Mouse (Mus musculus): ENCODE data around the gene Mgat3. TPM values are rescaled to one million over a fixed set of nuclear protein-coding genes. Genes with fewer than 3 reads are reported as not detected.

Mgat3 gene
- polyA plus RNA-seq, 1 experiment from 2014 or later = 6.1 TPM

GRCm38 (mm10) chr15:80133682-80134449, 39.7 kb upstream of the Mgat3 start:
- Histone ChIP-seq H3K9me3 (ENCODE audit: control insufficient read depth, low read length) (no peaks in the 10 kb centered on the region), H3K27me3 (ENCODE audit: control insufficient read depth, insufficient read depth, low read length) (no peaks in the 10 kb centered on the region), H3K4me3 (ENCODE audit: low read length) (peak overlapping the region; percentile 62), H3K4me1 (ENCODE audit: control insufficient read depth, insufficient read depth, low read length) (peaks cover 17% of the 10 kb centered on the region), H3K4me2 (replicated peaks; ENCODE audit: low read depth, low read length) (peak overlapping the region; percentile 61), H3K27ac (ENCODE audit: low read depth, low read length) (peak overlapping the region; percentile 99), H3K36me3 (ENCODE audit: control insufficient read depth, insufficient read depth, low read length) (no peaks in the 10 kb centered on the region), H3K9ac (ENCODE audit: low read depth, low read length) (peak overlapping the region; percentile 85)
- no peak; the same call in 1 of the 2 replicates for ATAC-seq (ENCODE audit: low FRiP score, low TSS enrichment)
- 14% methylated on average over 14 of the region's 14 CpGs for WGBS

- Histone ChIP-seq H3K27me3 (ENCODE audit: control insufficient read depth, insufficient read depth, low read length) (no peaks in the 10 kb centered on the region), H3K27ac (ENCODE audit: low read depth, low read length) (peak overlapping the region; percentile 99; the same call in 1 of the 2 replicates), H3K9ac (ENCODE audit: low read depth, low read length) (peak overlapping the region; percentile 85; the same call in 1 of the 2 replicates), H3K4me1 (ENCODE audit: control insufficient read depth, insufficient read depth, low read length) (peaks cover 17% of the 10 kb centered on the region), H3K4me3 (ENCODE audit: low read length) (peak overlapping the region; percentile 62; the same call in 1 of the 2 replicates), H3K36me3 (ENCODE audit: control insufficient read depth, insufficient read depth, low read length) (no peaks in the 10 kb centered on the region), H3K4me2 (replicated peaks; ENCODE audit: low read depth, low read length) (peak overlapping the region; percentile 61), H3K9me3 (ENCODE audit: control insufficient read depth, low read length) (no peaks in the 10 kb centered on the region)
- 71% methylated on average over 9 of the region's 9 CpGs for WGBS
- ATAC-seq (ENCODE audit: low FRiP score, low TSS enrichment) = no peak
Measured at GRCm38 (mm10) chr15:80134450-80134847, 39.1 kb upstream of the Mgat3 start.

- no peak overlapping the region for H3K9ac ChIP-seq (ENCODE audit: low read depth, low read length)
Measured at GRCm38 (mm10) chr15:80135499-80135898, 38.0 kb upstream of the Mgat3 start.

GRCm38 (mm10) chr15:80136645-80137044, 36.9 kb upstream of the Mgat3 start:
- Histone ChIP-seq H3K27ac (ENCODE audit: low read depth, low read length) (no peak overlapping the region), H3K4me2 (replicated peaks; ENCODE audit: low read depth, low read length) (no peak overlapping the region), H3K36me3 (ENCODE audit: control insufficient read depth, insufficient read depth, low read length) (peaks cover 13% of the 10 kb centered on the region; the same call in 1 of the 2 replicates), H3K27me3 (ENCODE audit: control insufficient read depth, insufficient read depth, low read length) (no peaks in the 10 kb centered on the region), H3K9me3 (ENCODE audit: control insufficient read depth, low read length) (no peaks in the 10 kb centered on the region), H3K9ac (ENCODE audit: low read depth, low read length) (no peak overlapping the region), H3K4me3 (ENCODE audit: low read length) (no peak overlapping the region), H3K4me1 (ENCODE audit: control insufficient read depth, insufficient read depth, low read length) (peaks cover 17% of the 10 kb centered on the region)
- WGBS = 93% methylated on average over 3 of the region's 3 CpGs
- no peak for ATAC-seq (ENCODE audit: low FRiP score, low TSS enrichment)

More at GRCm38 (mm10) chr15:80135499-80135898, 38.0 kb upstream of the Mgat3 start:
- WGBS = 94% methylated on average over 2 of the region's 2 CpGs
- H3K27me3 ChIP-seq (ENCODE audit: control insufficient read depth, insufficient read depth, low read length) = no peaks in the 10 kb centered on the region
- H3K36me3 ChIP-seq (ENCODE audit: control insufficient read depth, insufficient read depth, low read length) = 0 out of 2 replicates have a peak, but pooled peaks cover 5% of the 10 kb centered on the region
- no peak overlapping the region for H3K4me3 ChIP-seq (ENCODE audit: low read length)
- H3K27ac ChIP-seq (ENCODE audit: low read depth, low read length) = no peak overlapping the region
- H3K4me2 ChIP-seq (replicated peaks; ENCODE audit: low read depth, low read length) = no peak overlapping the region
- peaks cover 17% of the 10 kb centered on the region for H3K4me1 ChIP-seq (ENCODE audit: control insufficient read depth, insufficient read depth, low read length)
- no peak for ATAC-seq (ENCODE audit: low FRiP score, low TSS enrichment)
- H3K9me3 ChIP-seq (ENCODE audit: control insufficient read depth, low read length) = no peaks in the 10 kb centered on the region

- Histone ChIP-seq H3K27me3 (ENCODE audit: control insufficient read depth, insufficient read depth, low read length) (no peaks in the 10 kb centered on the region), H3K4me1 (ENCODE audit: control insufficient read depth, insufficient read depth, low read length) (peaks cover 17% of the 10 kb centered on the region), H3K9ac (ENCODE audit: low read depth, low read length) (no peak overlapping the region), H3K9me3 (ENCODE audit: control insufficient read depth, low read length) (peaks cover 4% of the 10 kb centered on the region; the same call in 1 of the 2 replicates), H3K36me3 (ENCODE audit: control insufficient read depth, insufficient read depth, low read length) (peaks cover 22% of the 10 kb centered on the region), H3K4me3 (ENCODE audit: low read length) (no peak overlapping the region), H3K27ac (ENCODE audit: low read depth, low read length) (no peak overlapping the region), H3K4me2 (replicated peaks; ENCODE audit: low read depth, low read length) (no peak overlapping the region)
- 65% methylated on average over 17 of the region's 17 CpGs for whole genome bisulfite sequencing
- ATAC-seq (ENCODE audit: low FRiP score, low TSS enrichment) = no peak
Measured at GRCm38 (mm10) chr15:80137945-80138791, 35.4 kb upstream of the Mgat3 start.

- H3K36me3 ChIP-seq (ENCODE audit: control insufficient read depth, insufficient read depth, low read length) = peaks cover 31% of the 10 kb centered on the region
- H3K9me3 ChIP-seq (ENCODE audit: control insufficient read depth, low read length) = peaks cover 4% of the 10 kb centered on the region; the same call in 1 of the 2 replicates
- H3K4me3 ChIP-seq (ENCODE audit: low read length) = no peak overlapping the region
- H3K27me3 ChIP-seq (ENCODE audit: control insufficient read depth, insufficient read depth, low read length) = no peaks in the 10 kb centered on the region
- no peak overlapping the region for H3K4me2 ChIP-seq (replicated peaks; ENCODE audit: low read depth, low read length)
- H3K27ac ChIP-seq (ENCODE audit: low read depth, low read length) = no peak overlapping the region
- ATAC-seq (ENCODE audit: low FRiP score, low TSS enrichment) = no peak
- 97% methylated on average over 2 of the region's 2 CpGs for WGBS
- 0 out of 2 replicates have a peak, but pooled peaks cover 7% of the 10 kb centered on the region for H3K4me1 ChIP-seq (ENCODE audit: control insufficient read depth, insufficient read depth, low read length)
- H3K9ac ChIP-seq (ENCODE audit: low read depth, low read length) = no peak overlapping the region
Measured at GRCm38 (mm10) chr15:80140302-80140701, 33.2 kb upstream of the Mgat3 start.

- Histone ChIP-seq H3K36me3 (ENCODE audit: control insufficient read depth, insufficient read depth, low read length) (peaks cover 31% of the 10 kb centered on the region), H3K4me2 (replicated peaks; ENCODE audit: low read depth, low read length) (no peak overlapping the region), H3K27ac (ENCODE audit: low read depth, low read length) (no peak overlapping the region), H3K27me3 (ENCODE audit: control insufficient read depth, insufficient read depth, low read length) (no peaks in the 10 kb centered on the region), H3K9me3 (ENCODE audit: control insufficient read depth, low read length) (peaks cover 4% of the 10 kb centered on the region; the same call in 1 of the 2 replicates), H3K9ac (ENCODE audit: low read depth, low read length) (no peak overlapping the region), H3K4me3 (ENCODE audit: low read length) (no peak overlapping the region), H3K4me1 (ENCODE audit: control insufficient read depth, insufficient read depth, low read length) (0 out of 2 replicates have a peak, but pooled peaks cover 8% of the 10 kb centered on the region)
- 96% methylated on average over 3 of the region's 3 CpGs for WGBS
- no peak for ATAC-seq (ENCODE audit: low FRiP score, low TSS enrichment)
Measured at GRCm38 (mm10) chr15:80140878-80141277, 32.6 kb upstream of the Mgat3 start.

- peaks cover 4% of the 10 kb centered on the region; the same call in 1 of the 2 replicates for H3K9me3 ChIP-seq (ENCODE audit: control insufficient read depth, low read length)
- peaks cover 31% of the 10 kb centered on the region for H3K36me3 ChIP-seq (ENCODE audit: control insufficient read depth, insufficient read depth, low read length)
- H3K4me2 ChIP-seq (replicated peaks; ENCODE audit: low read depth, low read length) = no peak overlapping the region
- H3K4me1 ChIP-seq (ENCODE audit: control insufficient read depth, insufficient read depth, low read length) = 0 out of 2 replicates have a peak, but pooled peaks cover 10% of the 10 kb centered on the region
- H3K27ac ChIP-seq (ENCODE audit: low read depth, low read length) = no peak overlapping the region
- no peaks in the 10 kb centered on the region for H3K27me3 ChIP-seq (ENCODE audit: control insufficient read depth, insufficient read depth, low read length)
- H3K9ac ChIP-seq (ENCODE audit: low read depth, low read length) = no peak overlapping the region
- ATAC-seq (ENCODE audit: low FRiP score, low TSS enrichment) = no peak
- WGBS = 94% methylated on average over 3 of the region's 3 CpGs
- H3K4me3 ChIP-seq (ENCODE audit: low read length) = no peak overlapping the region
Measured at GRCm38 (mm10) chr15:80142130-80142529, 31.4 kb upstream of the Mgat3 start.
